Mouse (Mus musculus): ENCODE results near the gene Polr2l. TPM values are rescaled to one million over a fixed set of nuclear protein-coding genes. Genes with fewer than 3 reads are reported as not detected.

Gene Polr2l
- total RNA-seq, 2 experiments from 2014 or later: 38.4 to 42.3 TPM

GRCm38 (mm10) chr7:141441460-141441859, 33.5 kb downstream of the Polr2l start:
- Histone ChIP-seq H3K27ac (no peak overlapping the region), H3K4me3 (no peak overlapping the region)
- intact Hi-C loops (cut with DNase I): no loop called here
- no peak for DNase-seq (ENCODE audit: extremely low spot score in 1 of 2, low spot score in 2 of 2)
- no peak for TF ChIP-seq CTCF (IDR thresholded peaks at IDR 0.05)

GRCm38 (mm10) chr7:141440613-141441012, 34.3 kb downstream of the Polr2l start:
- peak; percentile 74 for TF ChIP-seq CTCF (IDR thresholded peaks at IDR 0.05)
- DNase-seq (ENCODE audit: extremely low spot score in 1 of 2, low spot score in 2 of 2): no peak

GRCm38 (mm10) chr7:141439811-141440210, 35.1 kb downstream of the Polr2l start:
- DNase-seq (ENCODE audit: extremely low spot score in 1 of 2, low spot score in 2 of 2): no peak
- Histone ChIP-seq H3K4me3 (no peak overlapping the region), H3K27ac (no peak overlapping the region)
- TF ChIP-seq CTCF (IDR thresholded peaks at IDR 0.05): no peak
- intact Hi-C loops (cut with DNase I): no loop called here

More at GRCm38 (mm10) chr7:141440613-141441012, 34.3 kb downstream of the Polr2l start:
- H3K27ac ChIP-seq: no peak overlapping the region
- H3K4me3 ChIP-seq: no peak overlapping the region
- intact Hi-C loops (cut with DNase I): no loop called here

GRCm38 (mm10) chr7:141439140-141439679, 35.7 kb downstream of the Polr2l start:
- no peak for TF ChIP-seq CTCF (IDR thresholded peaks at IDR 0.05)
- DNase-seq (ENCODE audit: extremely low spot score in 1 of 2, low spot score in 2 of 2): no peak
- Histone ChIP-seq H3K4me3 (no peak overlapping the region), H3K27ac (no peak overlapping the region)
- intact Hi-C loops (cut with DNase I): no loop called here

GRCm38 (mm10) chr7:141438201-141438968, 36.5 kb downstream of the Polr2l start:
- no peak for DNase-seq (ENCODE audit: extremely low spot score in 1 of 2, low spot score in 2 of 2)
- Histone ChIP-seq H3K4me3 (peak overlapping the region; percentile 81; the same call in 1 of the 2 replicates), H3K27ac (peak overlapping the region; percentile 94)
- no peak for TF ChIP-seq CTCF (IDR thresholded peaks at IDR 0.05)
- intact Hi-C loops (cut with DNase I): no loop called here

- intact Hi-C loops (cut with DNase I): loop anchor here (1.0 kb wide), 1 partner anchor 28 kb away; no protein-coding TSS in a partner anchor
- peak within 1 kb of the TSS; percentile 94 for H3K27ac ChIP-seq
- DNase-seq (ENCODE audit: extremely low spot score in 1 of 2, low spot score in 2 of 2): peak; percentile 83 to 84
- TF ChIP-seq CTCF (IDR thresholded peaks at IDR 0.05): peak; percentile 80
- H3K4me3 ChIP-seq: peak within 1 kb of the TSS; percentile 81
These were observed 37.5 kb downstream of the Polr2l start, which contains the start of gene Slc25a22 for GRCm38 (mm10) chr7:141437178-141438120. Gene Slc25a22, minus strand, starts transcription at chr7:141437892.

GRCm38 (mm10) chr7:141436523-141436892, 38.4 kb downstream of the Polr2l start:
- DNase-seq (ENCODE audit: extremely low spot score in 1 of 2, low spot score in 2 of 2): no peak
- intact Hi-C loops (cut with DNase I): no loop called here
- Histone ChIP-seq H3K4me3 (peak overlapping the region; percentile 81), H3K27ac (peak overlapping the region; percentile 94)
- no peak for TF ChIP-seq CTCF (IDR thresholded peaks at IDR 0.05)

GRCm38 (mm10) chr7:141435856-141436522, 38.9 kb downstream of the Polr2l start:
- Histone ChIP-seq H3K27ac (peak overlapping the region; percentile 94), H3K4me3 (peak overlapping the region; percentile 62)
- no peak for TF ChIP-seq CTCF (IDR thresholded peaks at IDR 0.05)
- intact Hi-C loops (cut with DNase I): no loop called here
- no peak for DNase-seq (ENCODE audit: extremely low spot score in 1 of 2, low spot score in 2 of 2)

GRCm38 (mm10) chr7:141435129-141435855, 39.6 kb downstream of the Polr2l start:
- peak in 1 of 2 experiments; percentile 64 for DNase-seq (ENCODE audit: extremely low spot score in 1 of 2, low spot score in 2 of 2)
- H3K27ac ChIP-seq: peak overlapping the region; percentile 87
- intact Hi-C loops (cut with DNase I): no loop called here
- no peak for TF ChIP-seq CTCF (IDR thresholded peaks at IDR 0.05)
- peak overlapping the region; percentile 62 for H3K4me3 ChIP-seq

GRCm38 (mm10) chr7:141434464-141434863, 40.5 kb downstream of the Polr2l start:
- Histone ChIP-seq H3K4me3 (peak overlapping the region; percentile 62), H3K27ac (peak overlapping the region; percentile 87)
- intact Hi-C loops (cut with DNase I): no loop called here
- no peak for TF ChIP-seq CTCF (IDR thresholded peaks at IDR 0.05)
- peak; percentile 59 to 63 for DNase-seq (ENCODE audit: extremely low spot score in 1 of 2, low spot score in 2 of 2)

Data from left cerebral cortex, adult 2 months (tissue).